Mouse (Mus musculus): ENCODE results near the gene Fbxl12. TPM values are rescaled to one million over a fixed set of nuclear protein-coding genes. Genes with fewer than 3 reads are reported as not detected.

Gene Fbxl12
- 10 to 100 TPM in 1 of 2 experiments, 1 to 10 TPM in 1; 4.9 to 16.8 TPM for polyA plus RNA-seq (2012; fragmentation: generic; extraction: Trizol)

DNA sequence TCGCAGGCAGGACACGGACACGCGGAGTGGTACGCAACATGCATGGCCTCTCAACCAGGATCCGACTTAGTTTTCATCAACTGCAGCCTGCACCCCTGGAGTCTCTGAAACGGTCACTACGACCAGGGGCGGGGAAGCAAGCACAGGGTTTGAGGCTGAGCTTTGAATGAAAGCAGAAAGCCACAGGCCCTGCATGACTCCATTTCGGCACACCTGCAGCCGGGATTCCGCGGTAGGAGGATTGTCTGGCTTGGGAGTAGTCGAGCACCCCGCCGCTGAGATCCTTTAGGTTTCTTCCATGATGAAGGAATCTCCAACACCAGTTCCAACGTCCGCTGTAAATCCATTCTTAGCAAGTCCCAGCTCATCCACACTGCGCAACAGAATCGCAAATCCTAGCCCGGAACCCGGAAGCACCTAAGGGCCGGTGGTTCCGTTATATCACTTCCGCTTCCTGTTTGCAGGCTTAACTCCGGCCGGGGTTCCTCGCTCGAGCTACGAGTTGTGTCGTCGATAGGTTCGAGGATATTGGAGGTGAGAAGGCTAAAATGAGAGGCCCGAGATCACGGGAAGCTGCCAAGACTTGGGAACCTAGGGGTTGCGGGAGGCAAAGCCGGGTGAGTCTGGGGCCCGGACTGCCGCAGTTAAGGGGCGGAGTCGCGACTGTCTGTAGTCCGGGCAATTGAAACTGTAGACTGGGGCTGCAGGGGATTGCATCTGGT, at the start of gene Fbxl12:
Fbxl12 (minus strand) TSS at position 408 of the 722 bp plus-strand sequence.

DNA sequence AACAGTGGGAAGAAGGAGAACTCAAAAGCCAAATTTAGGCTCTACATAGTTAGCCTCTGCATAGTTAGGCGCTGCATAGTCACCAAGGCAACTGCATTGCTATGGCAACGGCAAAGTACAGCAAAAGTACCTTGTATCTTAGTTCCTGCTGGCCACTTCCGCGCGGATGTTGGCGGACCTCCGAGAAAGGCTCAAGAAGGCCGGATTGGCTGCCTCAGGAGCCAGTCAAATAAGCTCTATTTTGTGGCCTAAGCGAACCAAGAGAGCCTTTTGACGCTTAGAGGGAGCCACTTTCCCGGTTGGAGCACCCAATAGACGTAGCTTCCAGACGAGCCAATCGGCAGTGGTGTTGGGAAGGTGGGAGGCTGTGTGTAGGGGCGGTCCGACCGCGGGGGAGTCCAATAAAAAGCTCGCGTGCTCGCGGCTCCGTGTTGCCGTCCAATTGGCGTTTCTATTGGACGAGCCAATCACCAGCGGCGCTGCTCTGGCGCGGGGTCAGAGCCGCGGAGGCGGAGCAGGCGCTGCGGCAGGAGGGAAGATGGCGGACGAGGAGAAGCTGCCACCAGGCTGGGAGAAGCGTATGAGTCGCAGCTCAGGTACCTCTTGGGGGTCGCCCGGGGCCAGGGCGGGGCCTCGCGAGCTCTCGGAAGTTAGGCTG, 7.2 kb upstream of the Fbxl12 start, which contains the start of gene Pin1:
Pin1 (plus strand) TSS at position 494 of the 658 bp plus-strand sequence.

DNA sequence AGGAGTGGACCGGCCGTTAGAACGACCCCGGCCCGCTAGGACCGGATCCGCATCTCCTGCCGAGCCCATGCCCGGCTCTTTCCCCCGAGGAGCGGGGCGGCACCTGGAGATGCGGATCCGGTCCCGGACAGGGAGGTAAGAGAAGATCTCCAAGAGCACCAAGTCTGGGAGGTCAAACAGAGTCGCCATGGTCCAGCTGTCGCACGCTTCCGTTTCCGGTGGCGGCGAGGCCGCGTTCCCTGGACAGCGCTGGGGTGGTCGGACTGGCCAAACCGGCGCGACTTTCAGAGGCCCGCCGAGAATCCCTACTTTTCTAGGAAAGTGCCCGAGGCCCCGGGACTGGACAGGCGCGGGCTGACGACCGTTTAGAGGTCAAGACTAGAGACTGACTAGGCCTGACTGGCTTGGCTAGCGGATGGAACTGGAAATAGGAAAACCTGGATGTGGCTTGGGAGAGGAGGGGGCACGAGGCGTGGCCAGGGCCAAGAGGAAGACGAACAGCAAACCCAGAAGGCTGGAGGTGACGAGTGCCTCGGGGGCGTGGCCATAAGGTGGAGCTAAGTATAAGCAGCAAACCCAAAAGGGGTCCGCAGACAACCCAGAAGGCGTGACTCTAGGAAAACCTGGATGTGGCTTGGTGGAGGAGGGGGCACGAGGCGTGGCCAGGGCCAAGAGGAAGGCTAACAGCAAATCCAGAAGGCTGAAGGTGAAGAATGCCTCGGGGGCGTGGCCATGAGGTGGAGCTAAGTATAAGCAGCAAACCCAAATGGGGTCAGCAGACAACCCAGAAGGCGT, 2.3 kb downstream of the Fbxl12 start, which contains the start of gene Ubl5:
Ubl5 (plus strand) TSS at position 778 of the 795 bp plus-strand sequence.

DNA sequence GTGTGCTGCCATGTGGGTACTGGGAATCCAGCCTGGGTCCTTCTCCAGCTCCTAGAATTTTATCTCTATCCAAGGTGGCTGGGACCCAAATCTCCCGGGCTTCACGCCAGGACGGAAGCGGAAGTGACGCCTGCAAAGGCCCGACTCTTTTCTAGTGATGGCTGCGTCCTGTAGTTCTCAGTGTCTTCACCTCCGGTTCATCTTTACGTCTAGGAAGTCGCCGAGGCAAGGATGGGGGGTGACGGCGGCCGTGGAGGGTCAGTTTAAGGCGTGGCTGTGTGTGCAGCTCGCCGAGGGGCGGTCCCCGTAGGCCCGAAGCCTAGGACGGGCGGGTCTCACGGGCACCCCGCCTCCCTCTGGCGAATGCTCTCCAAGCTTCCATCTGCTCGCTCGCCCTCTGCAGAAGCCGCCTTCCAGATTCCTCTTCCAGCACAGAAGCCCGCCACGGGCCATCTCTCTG, 63.4 kb downstream of the Fbxl12 start, which contains the start of gene Zfp846:
Zfp846 (plus strand) TSS at position 117 of the 460 bp plus-strand sequence.

Other genes with a start within 250 kb of the Fbxl12 start
- gene Zfp26, start 184.6 kb downstream of the Fbxl12 start, polyA plus RNA-seq (2012; fragmentation: generic; extraction: Trizol), result under 1 TPM; 0.06 to 0.81 TPM
- 1 to 10 TPM in 1 of 2 experiments, under 1 TPM in 1; 0.40 to 6.5 TPM for gene Zfp426, start 152.0 kb downstream of the Fbxl12 start, polyA plus RNA-seq (2012; fragmentation: generic; extraction: Trizol)
- 1 to 10 TPM in 1 of 2 experiments, under 1 TPM in 1; 0.25 to 4.9 TPM for gene Zfp266, start 123.3 kb downstream of the Fbxl12 start, polyA plus RNA-seq (2012; fragmentation: generic; extraction: Trizol)
- 1 to 10 TPM in 1 of 2 experiments, under 1 TPM in 1; 0.27 to 3.2 TPM for gene Zfp846, start 63.5 kb downstream of the Fbxl12 start, polyA plus RNA-seq (2012; fragmentation: generic; extraction: Trizol)
- 100 to 1,000 TPM; 828 to 889 TPM for gene Ubl5, start 1.9 kb downstream of the Fbxl12 start, polyA plus RNA-seq (2012; fragmentation: generic; extraction: Trizol)
- 10 to 100 TPM; 28.6 to 44.2 TPM for gene Pin1, start 7.3 kb upstream of the Fbxl12 start, polyA plus RNA-seq (2012; fragmentation: generic; extraction: Trizol)
- under 1 TPM; 0.04 to 0.24 TPM for gene Olfm2, start 101.6 kb upstream of the Fbxl12 start, polyA plus RNA-seq (2012; fragmentation: generic; extraction: Trizol)
- 10 to 100 TPM in 1 of 2 experiments, under 1 TPM in 1; 0.21 to 10.8 TPM for gene Col5a3, start 170.3 kb upstream of the Fbxl12 start, polyA plus RNA-seq (2012; fragmentation: generic; extraction: Trizol)
- not detected for gene Rdh8, start 173.7 kb upstream of the Fbxl12 start, polyA plus RNA-seq (2012; fragmentation: generic; extraction: Trizol)
- gene A230050P20Rik, start 223.9 kb upstream of the Fbxl12 start, polyA plus RNA-seq (2012; fragmentation: generic; extraction: Trizol), result under 1 TPM in 1 of 2 experiments, not detected in 1; 0.02 TPM
- gene Angptl6, start 235.0 kb upstream of the Fbxl12 start, polyA plus RNA-seq (2012; fragmentation: generic; extraction: Trizol), result 1 to 10 TPM in 1 of 2 experiments, under 1 TPM in 1; 0.51 to 1.0 TPM
- gene Ppan, start 243.4 kb upstream of the Fbxl12 start, polyA plus RNA-seq (2012; fragmentation: generic; extraction: Trizol), result 10 to 100 TPM; 26.9 to 45.5 TPM